ENCODE assay signal across 24 mouse cellular contexts in the genomic region with DNA sequence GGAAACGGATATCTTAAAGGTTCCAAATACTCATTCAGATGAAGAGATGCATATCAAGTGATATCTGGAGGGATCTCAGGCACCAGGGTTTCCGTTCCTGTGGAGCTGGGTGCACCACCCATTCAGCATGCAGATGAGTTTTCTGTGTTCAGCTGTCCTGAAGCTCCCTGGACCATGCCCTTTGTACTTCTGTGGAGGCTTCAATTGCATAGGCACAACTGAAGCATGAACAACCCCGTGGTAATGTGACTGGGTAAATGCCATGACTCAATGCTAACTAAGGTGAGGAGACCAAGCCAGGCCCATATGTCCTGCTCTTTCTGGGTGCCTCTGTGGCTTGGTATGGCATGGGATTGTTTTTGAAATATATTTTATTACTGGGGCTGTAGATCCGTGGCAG. TPM values are rescaled to one million over a fixed set of nuclear protein-coding genes. Genes with fewer than 3 reads are reported as not detected.
DNase-seq lines count a peak whose midpoint lies in the region; ATAC-seq and TF ChIP-seq lines count a peak whose summit lies in the region.
"Had no signal": no experiment of that assay in that cellular context is flagged by ENCODE, and none has a peak within 500 bp of the region (broad histone marks: within the 10 kb centered on the region; RNA-seq: fewer than 3 reads in every experiment).

No protein-coding gene starts in this region.

- H3K9ac ChIP-seq in liver, embryonic 13.5 days: no peak overlapping the region
- H3K9ac ChIP-seq in liver, embryonic 11.5 days (ENCODE audit: low read depth, low read length): no peak overlapping the region
- H3K9ac ChIP-seq in midbrain, postnatal 0 days (replicated peaks; ENCODE audit: low read length, poor library complexity, severe bottlenecking): no peak overlapping the region
- H3K9ac ChIP-seq: embryonic facial prominence, embryonic 15.5 days; hindbrain, embryonic 13.5 days; lung, embryonic 14.5 days had no signal

- H3K4me3 ChIP-seq in liver, embryonic 13.5 days (replicated peaks): no peak overlapping the region
- no peak overlapping the region for H3K4me3 ChIP-seq in liver, embryonic 11.5 days (ENCODE audit: low read depth, low read length)
- H3K4me3 ChIP-seq in midbrain, postnatal 0 days (ENCODE audit: low read depth, low read length): no peak overlapping the region
- H3K4me3 ChIP-seq: embryonic facial prominence, embryonic 15.5 days; forebrain, embryonic 10.5 days; gastrocnemius, adult 2 months; hindbrain, embryonic 13.5 days; left cerebral cortex, adult 2 months; limb, embryonic 10.5 days; midbrain, embryonic 10.5 days had no signal

- 63% methylated on average over 4 of the region's 4 CpGs for WGBS in liver, embryonic 13.5 days (ENCODE audit: insufficient replicate concordance)
- 69% methylated on average over 4 of the region's 4 CpGs for WGBS in liver, embryonic 11.5 days
- 75% methylated on average over 4 of the region's 4 CpGs for WGBS in midbrain, postnatal 0 days

- no peaks in the 10 kb centered on the region for H3K36me3 ChIP-seq in liver, embryonic 13.5 days
- H3K36me3 ChIP-seq in liver, embryonic 11.5 days (ENCODE audit: control insufficient read depth, insufficient read depth, low read length): no peaks in the 10 kb centered on the region
- H3K36me3 ChIP-seq in midbrain, postnatal 0 days (ENCODE audit: insufficient read depth, low read length): no peaks in the 10 kb centered on the region
- H3K36me3 ChIP-seq: embryonic facial prominence, embryonic 15.5 days; forebrain, embryonic 10.5 days; hindbrain, embryonic 13.5 days; limb, embryonic 10.5 days; midbrain, embryonic 10.5 days had no signal

- H3K4me2 ChIP-seq in liver, embryonic 13.5 days: no peak overlapping the region
- H3K4me2 ChIP-seq in liver, embryonic 11.5 days: no peak overlapping the region
- H3K4me2 ChIP-seq in midbrain, postnatal 0 days (ENCODE audit: low read depth, low read length, poor library complexity, severe bottlenecking): no peak overlapping the region
- H3K4me2 ChIP-seq: embryonic facial prominence, embryonic 15.5 days; heart, embryonic 11.5 days; hindbrain, embryonic 13.5 days; lung, embryonic 14.5 days had no signal

- no peaks in the 10 kb centered on the region for H3K9me3 ChIP-seq in liver, embryonic 13.5 days (replicated peaks)
- no peaks in the 10 kb centered on the region for H3K9me3 ChIP-seq in liver, embryonic 11.5 days (ENCODE audit: control insufficient read depth, low read length)
- H3K9me3 ChIP-seq in midbrain, postnatal 0 days (ENCODE audit: low read length): no peaks in the 10 kb centered on the region
- H3K9me3 ChIP-seq: embryonic facial prominence, embryonic 15.5 days; forebrain, embryonic 10.5 days; hindbrain, embryonic 13.5 days; limb, embryonic 10.5 days; midbrain, embryonic 10.5 days had no signal

- intact Hi-C loops in left cerebral cortex, postnatal 4 days (cut with DNase I): no loop called here

- peaks cover 58% of the 10 kb centered on the region for H3K4me1 ChIP-seq in liver, embryonic 13.5 days (replicated peaks)
- H3K4me1 ChIP-seq in liver, embryonic 11.5 days (replicated peaks; ENCODE audit: control insufficient read depth, insufficient read depth, low read length): peaks cover 15% of the 10 kb centered on the region
- no peaks in the 10 kb centered on the region for H3K4me1 ChIP-seq in midbrain, postnatal 0 days (ENCODE audit: insufficient read depth, low read length)
- H3K4me1 ChIP-seq: embryonic facial prominence, embryonic 15.5 days; forebrain, embryonic 10.5 days; hindbrain, embryonic 13.5 days had no signal

- DNase-seq in liver, embryonic 13.5 days: no peak
- DNase-seq in liver, embryonic 11.5 days (ENCODE audit: low spot score): no peak
- DNase-seq in kidney, adult 9 months: peak; percentile 87
- peak; percentile 62 to 83 for DNase-seq in kidney, postnatal 25 days
- DNase-seq in midbrain, postnatal 0 days (ENCODE audit: low spot score): no peak
- no peak for DNase-seq in thymus, postnatal 0 days (ENCODE audit: low spot score)
- DNase-seq in lung, postnatal 4 days: no peak
- DNase-seq in left cerebral cortex, postnatal 4 days: no peak
- DNase-seq: adrenal gland, postnatal 25 days; cerebellum, adult 11 months; cerebellum, postnatal 25 days; gastrocnemius, adult 2 months; heart, postnatal 14 days; lung, embryonic 14.5 days; lung, postnatal 36 days; thymus, postnatal 36 days had no signal

- H3K27me3 ChIP-seq in liver, embryonic 13.5 days: no peaks in the 10 kb centered on the region
- no peaks in the 10 kb centered on the region for H3K27me3 ChIP-seq in liver, embryonic 11.5 days (replicated peaks; ENCODE audit: control insufficient read depth, insufficient read depth, low read length)
- H3K27me3 ChIP-seq in midbrain, postnatal 0 days (ENCODE audit: insufficient read depth, low read length): no peaks in the 10 kb centered on the region
- H3K27me3 ChIP-seq: embryonic facial prominence, embryonic 15.5 days; hindbrain, embryonic 13.5 days had no signal

- H3K27ac ChIP-seq in liver, embryonic 13.5 days: no peak overlapping the region
- H3K27ac ChIP-seq in liver, embryonic 11.5 days (ENCODE audit: low read depth, low read length): no peak overlapping the region
- H3K27ac ChIP-seq in midbrain, postnatal 0 days (ENCODE audit: low read depth, low read length): no peak overlapping the region
- H3K27ac ChIP-seq: embryonic facial prominence, embryonic 15.5 days; forebrain, embryonic 10.5 days; gastrocnemius, adult 2 months; hindbrain, embryonic 13.5 days; left cerebral cortex, adult 2 months; limb, embryonic 10.5 days; midbrain, embryonic 10.5 days had no signal

- peak; percentile 48; the same call in 1 of the 2 replicates for ATAC-seq in liver, embryonic 13.5 days (ENCODE audit: low read depth)
- no peak for ATAC-seq in liver, embryonic 11.5 days (replicated peaks; ENCODE audit: low FRiP score)
- ATAC-seq in midbrain, postnatal 0 days (ENCODE audit: low FRiP score): no peak
- ATAC-seq: inflammation-experienced regulatory T-cells, adult 6 months had no signal

- no peak for TF ChIP-seq CTCF in midbrain, postnatal 0 days (IDR thresholded peaks at IDR 0.05)

RNA-seq across cellular contexts. Expression of a gene that starts 49.4 kb away (rescaled TPM):
- 201 and 233 TPM in 2 replicates for polyA plus RNA-seq in liver, embryonic 13.5 days (2015; fragmentation: Nextera tagmentation; extraction: Ambion mirVana)
- 135 and 153 TPM in 2 replicates for polyA plus RNA-seq in liver, embryonic 11.5 days (2014; fragmentation: Nextera tagmentation; extraction: Ambion mirVana)
- 25.2 and 27.4 TPM in 2 replicates for total RNA-seq in midbrain, postnatal 0 days (2014; rRNA removed)
- 28.6 and 29.0 TPM in 2 replicates for polyA plus RNA-seq in midbrain, postnatal 0 days (2015; fragmentation: Nextera tagmentation; extraction: Ambion mirVana)
- 14.1 and 18.3 TPM in 2 replicates for polyA plus RNA-seq in thymus, postnatal 0 days (2015; fragmentation: Nextera tagmentation; extraction: Ambion mirVana)
- 10 to 100 TPM; 31.0 to 33.4 TPM for total RNA-seq in left cerebral cortex, postnatal 4 days (2021)

Comparison
In these comparisons a context has a peak if more than half of its experiments do, and no peak if none do; other contexts are left out.
1. DNase-seq: peak in kidney, adult 9 months (single experiment) and kidney, postnatal 25 days (2 of 2); none in liver, embryonic 13.5 days (single experiment), liver, embryonic 11.5 days (single experiment), midbrain, postnatal 0 days (single experiment), thymus, postnatal 0 days (single experiment), lung, postnatal 4 days (0 of 2) and left cerebral cortex, postnatal 4 days (single experiment).